Mouse (Mus musculus) Patski (cell line): ENCODE measurements at regions not wholly inside any gene's neighbourhood (a gene's known extent, or its start where the extent isn't known, plus 50 kb on each side); places are given as distances from the start of the nearest gene placed in this dataset.

Experiments used
- ATAC-seq: fragments of 100-300 bp; one replicate; pipeline ENCODE4 v1.8.0; 2021
- CTCF ChIA-PET: fragments of 350-600 bp; sonication (Branson Sonifier 250); formaldehyde crosslinking; loops from one replicate; lab custom pipeline; 2022; ENCODE audit warnings: inconsistent platforms; lab: Charles Lee
- POLR2A ChIA-PET: fragments of 350-600 bp; sonication (Branson Sonifier 250); formaldehyde crosslinking; loops from one replicate; lab custom pipeline; 2022; ENCODE audit warnings: antibody characterized with exemption, inconsistent platforms; lab: Charles Lee
- DNase-seq: peaks from one replicate; pipeline ENCODE4 v3.0.0-alpha.2; 2011; ENCODE audit warnings: low read depth, low spot score
- H3K27me3 ChIP-seq: fragments of 371-371 bp; one replicate; pipeline ENCODE4 v1.5.1; 2021
- CTCF ChIP-seq: fragments of 100-300 bp; IDR thresholded peaks from one replicate; pipeline ENCODE4 v1.5.1; 2021
- in situ Hi-C: fragments of 300-500 bp; cut with MboI; formaldehyde crosslinking; loops from 3 replicates; pipeline ENCODE4 v1.11.1; 2018; ENCODE audit warnings: low pct_unique_long_range_greater_than_20kb, mixed read lengths

DNA sequence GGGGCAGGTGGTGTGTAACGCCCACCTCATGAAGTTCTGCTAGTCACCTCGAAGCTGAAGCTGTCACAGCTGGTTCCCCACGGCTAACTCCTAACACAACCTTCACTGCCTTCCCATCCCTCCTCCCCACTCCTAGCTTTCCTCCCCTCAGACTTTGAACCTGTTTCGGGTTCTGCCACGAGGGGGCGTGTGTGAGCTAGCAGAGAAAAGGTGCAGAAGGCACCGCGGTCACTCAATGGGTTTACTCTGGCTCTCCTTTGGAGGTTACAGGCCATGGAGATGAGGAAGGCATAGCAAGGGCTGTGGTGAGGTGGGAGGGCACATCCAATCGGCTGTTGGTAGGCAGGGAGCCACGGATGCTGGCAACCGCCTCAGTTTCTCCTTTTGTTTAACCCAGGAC, 437.3 kb downstream of the Ptpru start:
- no peak for DNase-seq
- in situ Hi-C loops: no loop called here
- ChIA-PET POLR2A (no interaction called here), CTCF (no interaction called here)
- TF ChIP-seq CTCF: no peak
- no peaks in the 10 kb centered on the region for H3K27me3 ChIP-seq
- no peak for ATAC-seq

DNA sequence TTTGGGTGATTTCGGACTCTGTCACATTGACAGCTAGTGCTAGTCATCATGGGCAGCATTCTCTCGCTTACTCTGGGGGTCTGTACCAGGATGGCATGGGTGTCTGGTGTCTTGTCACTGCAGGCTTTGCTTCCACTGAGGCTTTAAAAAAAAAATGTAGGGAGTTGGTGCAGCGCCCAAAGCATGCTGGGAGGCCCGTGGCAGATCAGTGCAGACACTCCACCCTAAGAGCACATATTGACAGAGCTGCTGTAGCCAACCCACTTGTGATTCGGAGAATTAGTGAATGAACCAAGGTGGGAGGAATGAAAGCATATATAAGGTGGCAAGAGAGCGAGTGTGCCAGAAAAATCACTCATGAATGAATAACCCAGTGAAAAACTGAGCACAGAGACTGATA, 436.8 kb downstream of the Ptpru start:
- no peak for TF ChIP-seq CTCF
- ChIA-PET CTCF (no interaction called here), POLR2A (no interaction called here)
- in situ Hi-C loops: no loop called here
- no peak for ATAC-seq
- DNase-seq: no peak
- H3K27me3 ChIP-seq: no peaks in the 10 kb centered on the region

DNA sequence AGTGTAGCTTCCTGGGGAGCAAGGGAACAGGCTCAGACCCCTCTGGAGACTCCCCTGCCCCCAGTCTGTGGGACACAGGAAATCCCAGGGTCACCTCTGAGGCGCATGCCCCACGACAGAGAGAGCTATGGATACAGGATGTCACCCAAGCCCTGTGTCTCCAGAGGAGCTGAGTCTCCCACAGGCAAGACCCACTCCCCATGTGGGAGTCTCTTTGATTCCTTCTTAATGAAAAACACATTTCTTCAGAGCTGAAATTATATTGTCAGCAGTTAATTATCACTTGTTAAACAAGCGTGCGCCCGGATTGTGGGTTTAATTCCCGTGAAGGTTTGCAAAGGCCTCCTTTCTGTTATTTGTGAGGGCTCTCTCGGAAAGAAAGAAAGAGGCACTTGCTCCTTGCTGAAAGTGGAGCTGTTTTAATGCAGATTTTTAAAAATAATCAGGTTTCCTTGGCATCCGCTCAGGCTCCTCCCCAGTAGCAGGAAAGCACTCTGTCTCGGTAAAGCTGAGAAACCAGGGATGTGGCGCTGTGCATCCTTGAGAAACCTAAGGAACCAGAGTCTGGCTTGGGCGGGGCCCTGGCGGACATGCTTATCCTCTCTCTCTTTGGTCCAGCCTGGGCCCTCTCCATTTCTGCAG, 432.6 kb downstream of the Ptpru start:
- no peak for TF ChIP-seq CTCF
- in situ Hi-C loops: no loop called here
- POLR2A ChIA-PET: no interaction called here
- CTCF ChIA-PET: interaction anchor here (2.0 kb wide), 1 partner anchor 26 kb away, joined by 4 read pairs; no protein-coding TSS in a partner anchor
- ATAC-seq (no peak), DNase-seq (no peak)
- no peaks in the 10 kb centered on the region for H3K27me3 ChIP-seq

- TF ChIP-seq CTCF: no peak
- ATAC-seq: no peak
- H3K27me3 ChIP-seq: no peaks in the 10 kb centered on the region
- CTCF ChIA-PET: interaction anchor here (2.0 kb wide), 1 partner anchor 24 kb away, joined by 4 read pairs; no protein-coding TSS in a partner anchor
- DNase-seq: no peak
- in situ Hi-C loops: no loop called here
- POLR2A ChIA-PET: interaction anchor here (0.6 kb wide), 1 partner anchor 76 kb away, joined by 3 read pairs; no protein-coding TSS in a partner anchor
Observed at GRCm38 (mm10) chr4:131407464-131407863, 430.6 kb downstream of the Ptpru start.

DNA sequence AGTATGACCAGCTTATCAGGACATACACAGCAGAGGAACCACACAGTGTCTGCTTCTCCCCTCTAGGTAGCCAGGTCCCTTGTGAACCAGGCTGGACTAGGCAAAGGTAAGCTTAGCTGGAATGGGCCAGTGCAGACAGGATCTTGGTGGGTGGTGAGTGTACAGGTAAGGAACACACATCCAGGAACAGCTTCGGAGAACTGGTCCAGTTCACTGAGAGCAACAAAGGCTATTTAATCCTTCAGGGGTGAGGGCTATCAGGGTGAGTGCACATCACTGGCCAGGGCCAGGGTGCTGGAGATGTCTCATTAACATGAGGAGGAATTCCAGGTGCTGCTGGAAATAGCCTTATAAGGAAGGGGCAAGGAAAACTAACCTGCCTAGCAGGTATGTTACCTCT, 429.4 kb downstream of the Ptpru start:
- CTCF ChIA-PET: no interaction called here
- DNase-seq (no peak), ATAC-seq (no peak)
- POLR2A ChIA-PET: no interaction called here
- no peak for TF ChIP-seq CTCF
- H3K27me3 ChIP-seq: no peaks in the 10 kb centered on the region
- in situ Hi-C loops: no loop called here

- in situ Hi-C loops: no loop called here
- no peak for TF ChIP-seq CTCF
- POLR2A ChIA-PET: no interaction called here
- no peak for ATAC-seq
- CTCF ChIA-PET: no interaction called here
- H3K27me3 ChIP-seq: no peaks in the 10 kb centered on the region
- DNase-seq: no peak
Observed at GRCm38 (mm10) chr4:131409805-131410204, 428.3 kb downstream of the Ptpru start.

DNA sequence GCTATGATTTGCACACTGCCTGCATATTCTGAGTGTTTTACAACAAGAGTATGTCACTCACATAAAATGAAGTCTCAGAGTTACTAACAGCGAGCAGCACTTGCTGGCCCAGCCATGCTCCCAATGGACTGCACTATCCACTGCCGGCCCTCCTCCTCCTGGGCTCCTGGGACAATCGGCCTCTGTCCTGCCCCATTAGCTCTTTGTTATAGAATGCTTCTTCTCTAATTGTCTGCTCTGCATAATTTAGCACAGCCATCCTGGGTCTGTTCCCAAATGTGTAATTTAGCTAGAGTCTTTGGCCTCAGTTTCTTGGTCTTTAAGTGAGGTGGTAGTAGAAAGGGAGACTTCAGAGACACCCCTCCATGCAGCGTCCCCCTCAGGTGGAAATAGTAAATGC, 426.2 kb downstream of the Ptpru start:
- no peak for TF ChIP-seq CTCF
- no peaks in the 10 kb centered on the region for H3K27me3 ChIP-seq
- DNase-seq (no peak), ATAC-seq (no peak)
- in situ Hi-C loops: no loop called here
- ChIA-PET CTCF (no interaction called here), POLR2A (no interaction called here)

- POLR2A ChIA-PET: no interaction called here
- no peak for TF ChIP-seq CTCF
- DNase-seq (no peak), ATAC-seq (no peak)
- in situ Hi-C loops: no loop called here
- CTCF ChIA-PET: no interaction called here
- no peaks in the 10 kb centered on the region for H3K27me3 ChIP-seq
Observed at GRCm38 (mm10) chr4:131413380-131413779, 424.7 kb downstream of the Ptpru start.

GRCm38 (mm10) chr4:131415453-131415852, 422.6 kb downstream of the Ptpru start:
- CTCF ChIA-PET: no interaction called here
- H3K27me3 ChIP-seq: peaks cover 7% of the 10 kb centered on the region
- no peak for DNase-seq
- POLR2A ChIA-PET: no interaction called here
- in situ Hi-C loops: no loop called here
- no peak for ATAC-seq
- no peak for TF ChIP-seq CTCF

DNA sequence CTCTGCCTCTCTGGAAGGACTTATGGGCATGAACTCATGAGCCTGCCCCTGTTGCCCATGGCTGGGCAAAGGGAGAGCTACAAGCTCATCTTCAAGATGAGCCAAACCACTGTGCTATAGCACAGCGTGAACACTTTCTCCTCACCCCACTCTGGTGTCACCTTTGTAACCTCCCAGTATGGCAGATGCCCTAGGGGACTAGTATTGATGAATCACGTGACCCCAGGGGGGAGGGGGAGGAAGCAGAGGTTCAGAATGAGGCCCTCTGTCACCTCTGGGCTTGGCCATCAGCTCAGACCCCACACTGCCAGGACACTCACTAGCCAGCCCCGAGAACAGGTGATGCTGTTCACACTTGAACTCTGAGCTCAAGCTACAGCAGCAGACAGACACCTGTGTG, 421.9 kb downstream of the Ptpru start:
- ATAC-seq: no peak
- POLR2A ChIA-PET: no interaction called here
- in situ Hi-C loops: no loop called here
- CTCF ChIA-PET: no interaction called here
- no peak for TF ChIP-seq CTCF
- DNase-seq: no peak
- H3K27me3 ChIP-seq: peaks cover 7% of the 10 kb centered on the region

DNA sequence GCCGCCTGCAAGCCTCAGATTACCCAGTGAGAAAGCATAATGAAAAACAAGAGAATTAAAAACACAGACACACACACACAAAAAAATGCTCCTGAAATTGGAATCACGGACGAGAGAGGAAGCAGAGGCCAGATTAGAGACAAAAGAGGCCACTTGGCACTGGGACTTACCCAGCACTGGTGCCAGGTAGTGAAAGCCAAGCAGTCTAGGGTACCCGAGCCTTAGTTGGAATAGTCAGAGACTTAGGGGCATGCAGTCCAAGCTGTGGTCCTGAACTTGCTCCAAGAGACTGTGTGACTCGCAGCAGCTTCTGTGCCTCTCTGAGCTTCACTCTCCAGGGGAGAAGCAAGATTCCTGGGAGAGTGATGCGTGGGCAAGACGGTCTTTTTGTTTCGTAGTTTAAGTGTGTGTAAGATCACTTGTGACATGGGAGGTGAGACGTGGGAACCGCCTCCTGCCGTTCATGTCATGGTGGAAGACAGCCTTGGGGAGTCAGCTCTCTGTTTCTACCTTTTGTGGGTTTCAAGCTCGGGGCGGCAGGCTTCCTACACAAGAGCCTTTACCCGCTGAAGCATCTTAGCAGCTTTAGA, 420.8 kb downstream of the Ptpru start:
- no peak for ATAC-seq
- ChIA-PET POLR2A (no interaction called here), CTCF (no interaction called here)
- DNase-seq: no peak
- H3K27me3 ChIP-seq: peaks cover 7% of the 10 kb centered on the region
- TF ChIP-seq CTCF: no peak
- in situ Hi-C loops: no loop called here
